Mouse (Mus musculus): ENCODE data around the gene Mphosph9.

Gene Mphosph9

DNA sequence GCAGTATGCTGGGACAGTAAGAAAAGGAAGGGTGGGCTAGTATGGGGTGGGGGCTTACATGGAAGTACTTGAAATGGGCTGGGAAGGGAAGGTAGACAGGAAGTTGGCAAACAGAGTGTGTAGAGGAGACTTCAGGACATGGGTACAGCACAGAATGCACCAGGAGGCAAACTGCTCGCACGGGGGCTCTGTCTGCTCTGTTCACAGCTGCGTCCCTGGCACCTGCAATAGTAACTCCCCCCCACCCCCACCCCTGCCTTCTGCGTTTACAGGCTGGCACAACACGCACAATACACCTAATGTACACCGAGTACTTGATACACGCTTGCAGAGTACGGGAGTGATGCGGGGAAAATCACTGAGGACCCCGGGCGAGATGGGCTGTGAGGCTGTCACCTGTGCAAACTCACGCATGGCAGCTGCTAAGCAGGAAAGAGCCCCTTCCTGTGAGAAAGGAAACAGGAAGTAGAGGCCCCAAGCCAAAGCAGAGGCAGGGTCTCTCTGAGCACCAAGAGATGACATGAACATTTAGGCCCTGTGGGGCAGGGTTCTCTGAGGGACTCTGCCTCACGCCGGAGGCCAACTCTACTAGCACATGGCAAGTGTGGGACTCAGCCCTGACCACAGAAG is 113.1 kb downstream of the Mphosph9 start:
- no peak for DNase-seq (ENCODE audit: inconsistent ontology term)

DNA sequence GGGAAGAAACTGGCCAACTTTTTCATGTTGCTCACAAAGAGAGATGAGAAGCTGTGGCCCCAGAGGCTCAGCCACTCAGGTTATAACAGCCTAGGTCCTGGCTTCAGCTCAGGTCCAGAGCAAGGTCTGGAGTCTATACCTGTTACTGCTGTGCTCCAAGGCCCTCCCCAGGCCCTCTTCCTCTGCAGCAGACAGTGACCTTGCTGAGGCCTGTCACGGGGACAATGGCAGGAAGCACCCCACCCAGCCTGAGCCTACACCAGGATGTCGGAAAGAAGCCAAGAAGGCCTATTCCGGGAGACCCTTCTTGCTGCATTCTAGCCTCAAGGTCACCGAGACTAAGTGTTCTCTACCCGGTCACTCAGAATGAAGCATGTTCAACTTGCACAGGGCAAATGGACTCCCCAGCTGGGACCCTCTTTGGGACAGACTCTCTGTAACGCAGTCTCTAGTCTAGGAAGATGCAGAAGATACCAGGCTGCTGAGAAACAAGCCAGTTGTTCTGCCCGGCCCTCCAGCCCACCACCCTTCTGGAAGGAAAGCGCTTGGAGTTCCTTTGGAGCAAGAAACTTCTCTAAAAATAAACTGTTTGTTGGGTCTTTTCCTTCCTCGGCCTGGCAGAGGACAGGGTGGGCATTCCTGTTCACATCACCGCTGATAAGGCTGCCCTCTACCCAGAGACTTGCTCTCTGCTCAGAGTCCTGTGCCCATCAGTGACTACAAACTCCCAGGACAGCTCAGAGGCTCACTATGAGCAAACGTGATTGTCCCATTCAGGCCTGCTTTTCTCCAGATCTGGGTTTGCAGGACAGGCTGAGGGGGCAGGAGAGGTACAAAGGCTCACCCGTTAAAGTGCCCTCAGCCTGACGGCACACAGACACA is 113.9 kb downstream of the Mphosph9 start:
- no peak for DNase-seq (ENCODE audit: inconsistent ontology term)

DNA sequence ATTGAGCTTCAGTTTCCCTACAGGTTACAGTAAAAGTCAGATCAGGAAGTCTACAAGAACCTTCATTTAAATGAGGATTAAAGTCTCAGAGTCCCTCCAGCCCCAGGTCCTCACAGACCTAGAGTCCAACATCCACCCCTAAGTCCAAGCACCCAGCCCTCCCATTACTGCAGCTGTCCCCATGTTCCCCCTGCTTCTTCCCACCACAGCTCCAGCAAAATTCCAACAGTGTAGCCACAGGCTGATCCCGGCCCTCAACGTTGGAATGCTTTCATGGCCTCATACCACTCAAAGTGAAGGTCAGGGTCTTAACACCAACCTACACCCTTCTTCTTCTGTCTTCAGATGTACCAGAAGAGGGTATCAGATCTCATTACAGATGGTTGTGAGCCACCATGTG is 116.1 kb downstream of the Mphosph9 start:
- DNase-seq (ENCODE audit: inconsistent ontology term) = no peak

DNA sequence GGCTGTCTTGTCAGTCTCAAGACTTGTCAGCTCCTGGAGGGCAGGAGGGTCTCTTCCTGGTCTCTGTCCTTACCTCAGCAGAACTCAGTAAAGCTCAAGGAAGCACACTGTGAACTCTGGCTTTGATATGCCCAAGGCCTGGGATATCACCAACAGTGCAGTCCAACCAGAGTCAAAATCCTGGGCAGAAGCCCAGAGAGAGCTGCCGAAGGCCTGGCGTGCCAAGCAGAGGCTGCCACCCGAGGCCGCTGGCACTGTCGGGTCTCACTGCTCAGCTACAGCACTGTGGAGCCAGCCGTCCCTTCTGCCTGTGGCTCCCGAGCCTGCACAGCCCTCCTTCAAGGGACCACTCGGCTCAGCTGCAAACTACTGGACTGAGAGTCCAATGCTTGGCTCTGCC is 116.5 kb downstream of the Mphosph9 start:
- no peak for DNase-seq (ENCODE audit: inconsistent ontology term)

DNA sequence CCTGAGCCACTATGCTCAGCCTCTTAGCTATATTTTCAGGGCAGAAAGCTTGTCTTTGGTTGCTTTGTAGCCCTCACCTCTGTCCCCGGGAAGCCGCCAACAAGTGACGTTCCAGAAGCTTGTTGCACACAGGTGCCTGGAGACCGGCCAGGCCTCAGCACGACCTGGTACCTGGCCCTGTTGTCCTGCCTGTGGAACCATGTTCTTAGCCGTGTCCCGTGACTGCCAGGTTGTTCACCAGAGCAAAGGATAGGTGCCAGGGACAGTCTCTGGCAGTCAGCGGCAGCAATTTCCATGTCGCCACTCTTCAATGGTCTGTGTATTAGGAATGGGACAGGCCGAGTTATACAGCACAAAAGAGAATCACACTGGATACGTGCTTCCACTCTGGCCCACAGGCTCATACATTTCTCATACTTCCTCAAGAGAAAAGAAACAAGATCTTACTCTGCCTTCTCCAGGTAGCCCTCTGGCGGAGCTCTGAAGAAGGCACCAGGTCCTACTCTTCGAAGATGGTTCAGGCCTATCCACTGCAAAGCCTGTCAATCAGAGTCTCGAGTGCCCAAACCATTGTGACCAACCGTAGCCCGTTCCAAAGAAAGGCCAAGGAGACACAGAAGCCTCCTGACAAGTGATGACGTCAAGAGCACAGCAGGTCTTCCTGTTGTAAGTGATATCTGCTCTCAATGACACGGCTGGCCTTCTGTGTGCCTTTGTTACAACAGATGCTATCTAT is 117.3 kb downstream of the Mphosph9 start:
- DNase-seq (ENCODE audit: inconsistent ontology term) = no peak

DNA sequence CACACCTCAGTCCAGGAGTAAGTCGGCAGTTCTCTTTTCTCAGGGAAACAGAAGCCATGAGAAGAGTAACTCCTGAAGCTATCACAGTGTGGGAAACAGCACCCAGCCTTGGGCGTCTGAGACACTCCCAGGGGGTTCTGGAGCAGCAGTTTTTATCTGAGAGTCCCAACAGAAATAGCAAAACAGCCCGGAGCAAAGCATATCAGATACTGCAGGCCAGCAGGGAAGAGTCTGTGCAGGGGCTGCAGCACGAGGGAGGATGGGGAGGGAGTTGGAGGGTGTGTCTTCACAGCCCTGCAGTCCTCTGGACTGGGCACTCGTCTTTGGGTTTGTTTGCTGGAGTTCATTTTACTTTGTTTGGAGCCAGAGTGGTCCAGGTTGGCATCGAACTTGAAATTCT is 117.9 kb downstream of the Mphosph9 start:
- DNase-seq (ENCODE audit: inconsistent ontology term) = no peak

DNA sequence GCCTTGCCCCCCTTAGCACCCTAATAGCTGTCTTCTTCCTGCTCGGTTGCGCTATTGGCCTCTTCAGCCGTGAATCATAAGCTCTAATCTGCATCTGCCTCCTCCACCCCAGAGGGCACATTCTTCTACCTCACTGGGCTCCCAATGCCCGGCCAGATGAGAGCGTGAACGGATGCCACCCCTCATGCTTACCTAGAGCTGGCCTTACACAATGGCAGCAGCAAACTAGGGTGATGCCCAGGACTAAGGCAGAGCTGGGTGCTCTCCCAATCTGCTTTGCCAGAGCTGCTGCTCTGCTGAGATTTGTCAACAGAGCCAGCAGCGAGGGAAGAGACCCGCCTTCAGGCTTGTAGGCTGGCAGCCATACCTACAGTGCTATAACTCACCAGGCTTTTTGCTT is 119.7 kb downstream of the Mphosph9 start:
- DNase-seq (ENCODE audit: inconsistent ontology term) = no peak

DNA sequence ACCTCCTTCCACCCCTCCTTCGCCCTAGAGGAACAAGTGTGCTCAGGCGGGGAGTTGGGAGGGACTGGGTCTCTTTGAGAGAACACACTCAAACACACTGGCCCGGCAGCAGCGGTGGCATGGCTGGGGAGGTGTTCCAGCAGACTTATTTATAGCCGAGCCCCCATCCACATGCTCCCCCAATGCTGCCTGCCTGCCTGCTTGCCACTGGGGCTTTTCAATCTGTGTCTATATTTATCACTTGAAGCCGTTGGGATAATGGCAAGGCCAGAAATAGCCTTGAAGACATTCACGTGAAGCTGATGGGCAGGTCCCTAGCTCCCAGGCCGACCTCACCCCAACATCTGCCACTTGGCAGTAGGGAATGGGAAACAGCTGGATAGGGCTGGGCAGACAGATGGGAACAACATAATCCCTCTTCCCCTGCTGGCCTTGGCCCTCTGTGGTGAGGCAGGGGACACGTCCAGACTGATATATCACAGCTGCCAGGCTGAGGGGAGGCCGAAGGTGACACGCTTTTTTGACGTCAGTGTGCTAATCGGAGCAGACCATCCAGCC is 121.2 kb downstream of the Mphosph9 start:
- DNase-seq (ENCODE audit: inconsistent ontology term) = no peak

DNA sequence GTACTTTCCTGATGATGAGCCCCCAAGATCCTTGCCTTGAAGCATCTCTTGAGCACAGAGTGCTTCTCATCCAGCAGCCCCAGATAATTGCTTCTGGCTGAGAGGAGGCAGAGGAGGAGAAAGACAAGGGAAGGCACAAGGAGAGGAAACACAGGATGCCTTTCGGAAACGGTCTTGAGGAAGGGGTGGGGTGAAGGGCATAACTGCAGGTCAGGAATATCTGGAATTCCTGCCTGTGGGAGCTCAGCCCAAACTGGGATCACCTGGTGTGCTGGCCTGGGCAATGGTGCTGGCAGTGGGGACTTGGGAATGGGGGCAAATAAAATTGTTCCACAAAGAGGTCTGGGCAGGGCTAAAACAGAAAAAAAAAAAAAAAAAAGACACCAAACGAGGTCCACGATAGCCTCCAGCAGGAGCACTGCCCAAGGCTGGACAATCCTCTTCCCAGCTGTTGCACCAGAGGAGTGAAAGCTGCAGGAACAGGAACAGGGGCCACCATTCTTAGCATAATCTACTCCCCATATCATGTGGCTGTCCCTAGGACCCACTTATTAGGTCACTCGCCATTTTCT is 121.9 kb downstream of the Mphosph9 start:
- DNase-seq (ENCODE audit: inconsistent ontology term) = no peak

DNA sequence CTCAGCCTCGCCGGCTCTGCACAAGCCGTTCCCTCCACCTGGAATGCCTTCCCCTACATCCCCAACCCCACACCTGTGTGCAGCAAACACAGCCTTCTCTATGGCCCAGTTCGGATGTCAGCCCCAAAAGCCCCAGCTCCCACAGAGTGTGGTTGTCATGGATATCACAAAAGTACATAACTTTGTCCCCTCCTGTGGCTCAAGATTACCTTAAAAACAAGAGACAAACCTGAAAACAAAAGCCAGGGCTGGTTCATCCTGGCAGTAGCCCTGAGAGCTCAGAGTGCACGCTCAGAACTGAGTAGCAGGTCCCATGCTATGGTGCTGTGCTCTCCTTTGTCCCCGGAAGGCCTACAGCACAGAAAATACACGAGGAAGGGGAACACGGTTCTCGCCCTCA is 122.6 kb downstream of the Mphosph9 start:
- no peak for DNase-seq (ENCODE audit: inconsistent ontology term)

DNA sequence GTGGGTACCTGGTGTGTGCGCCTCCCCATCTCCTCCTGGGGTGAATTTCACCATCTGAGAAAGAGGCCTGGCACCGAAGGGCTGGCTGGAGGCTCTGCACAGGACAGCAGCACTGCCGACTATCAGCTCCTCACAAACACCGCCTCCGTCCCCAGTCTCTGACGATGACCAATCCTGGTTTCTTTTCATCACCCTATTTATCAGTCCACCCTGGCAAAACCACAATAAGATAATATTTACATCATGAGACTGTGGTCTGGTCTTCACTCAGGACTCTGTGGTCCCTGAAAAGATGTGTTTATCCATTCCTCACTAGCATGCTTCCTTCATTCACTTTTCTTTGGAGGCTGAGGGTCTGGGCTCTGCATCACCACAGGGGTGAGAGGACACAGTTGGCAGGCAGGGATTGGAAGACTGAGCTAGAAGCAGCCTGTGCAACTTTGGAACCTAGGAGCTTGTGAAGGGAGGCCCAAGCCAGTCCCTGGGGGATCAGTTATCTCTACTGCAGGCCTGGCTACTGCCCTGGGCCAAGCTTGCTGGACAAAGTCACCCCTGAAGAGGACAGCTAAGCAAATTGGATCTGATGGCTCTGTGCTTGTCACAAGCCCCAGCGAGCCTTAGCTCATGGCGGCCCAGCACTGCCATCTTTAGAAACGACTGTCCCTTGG is 123.5 kb downstream of the Mphosph9 start:
- no peak for DNase-seq (ENCODE audit: inconsistent ontology term)

DNA sequence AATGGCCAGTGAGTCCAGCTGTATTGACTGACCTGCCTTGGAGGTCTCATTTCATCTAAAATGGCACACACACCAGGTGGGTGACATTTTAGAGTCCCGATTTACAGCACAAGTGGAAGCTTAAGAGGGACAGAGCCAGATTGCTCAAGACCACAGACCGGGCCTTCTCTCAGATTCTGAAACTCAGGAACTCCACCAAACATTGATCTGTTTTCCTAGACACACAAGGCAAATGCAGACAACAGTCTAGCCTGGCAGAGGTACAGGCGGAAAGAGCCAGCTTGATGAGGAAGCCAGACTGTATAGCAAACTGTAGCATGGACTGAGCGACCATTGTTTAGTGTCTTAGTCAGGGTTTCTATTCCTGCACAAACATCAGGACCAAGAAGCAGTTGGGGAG is 124.5 kb downstream of the Mphosph9 start:
- no peak for DNase-seq (ENCODE audit: inconsistent ontology term)

DNA sequence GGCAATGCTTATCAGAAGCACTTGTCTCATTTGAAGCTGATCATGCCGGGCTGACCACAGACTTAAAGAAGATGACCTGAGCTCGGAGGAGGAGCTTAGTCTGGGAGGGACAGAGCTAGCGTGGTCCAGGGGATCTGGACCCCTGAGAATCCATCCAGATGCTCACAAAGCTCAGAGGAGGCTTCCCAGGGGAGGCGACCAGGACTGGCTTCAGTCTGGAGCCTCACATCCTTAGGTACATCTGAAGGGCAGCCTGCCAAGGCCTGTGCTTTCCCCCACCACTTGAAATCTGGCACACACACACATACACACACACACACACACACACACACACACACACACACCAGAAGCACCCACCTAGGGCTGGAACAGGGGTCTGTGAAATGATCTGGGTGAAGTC is 125.7 kb downstream of the Mphosph9 start:
- no peak for DNase-seq (ENCODE audit: inconsistent ontology term)

DNA sequence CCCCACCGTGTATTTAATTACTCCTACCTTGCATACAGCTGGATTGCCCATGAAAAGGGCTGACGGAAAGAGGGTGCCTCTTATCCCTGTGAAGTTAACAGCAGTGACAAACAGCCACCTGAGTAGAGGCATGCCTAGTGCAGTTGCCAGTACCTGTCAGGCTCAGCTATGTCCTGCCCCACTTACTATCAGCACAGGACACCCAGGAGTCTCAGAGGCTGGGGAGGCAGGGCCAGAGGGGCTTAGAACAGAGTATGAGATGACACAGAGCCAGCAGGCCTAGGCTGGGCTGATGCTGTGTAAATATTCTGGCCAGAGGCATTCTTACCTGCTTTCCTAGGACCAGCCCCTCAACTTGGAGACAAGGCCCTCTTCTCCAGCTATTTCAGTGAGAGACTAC is 126.2 kb downstream of the Mphosph9 start:
- DNase-seq (ENCODE audit: inconsistent ontology term) = no peak
